Mouse (Mus musculus) limb, embryonic 13.5 days (tissue): ENCODE data around the gene Cltc. TPM values are rescaled to one million over a fixed set of nuclear protein-coding genes. Genes with fewer than 3 reads are reported as not detected.

Source experiments
- ATAC-seq: fragments of 200-750 bp; cut with Nextera tagmentation; 2 replicates; pipeline ENCODE4 v1.8.0; 2017; ENCODE audit warnings: low read depth, moderate number of reproducible peaks, moderate TSS enrichment; ENCODE audit not compliant: low FRiP score
- H3K27ac ChIP-seq: fragments of 300-500 bp; sonication (generic); 2 replicates; pipeline ENCODE4 v1.5.1; 2015; ENCODE audit warnings: inconsistent platforms, mild to moderate bottlenecking, moderate library complexity
- H3K27me3 ChIP-seq: fragments of 300-500 bp; sonication (generic); 2 replicates; pipeline ENCODE4 v1.6.1; 2015; ENCODE audit warnings: mild to moderate bottlenecking, inconsistent platforms
- H3K36me3 ChIP-seq: fragments of 300-500 bp; sonication (generic); 2 replicates; pipeline ENCODE4 v1.6.1; 2015; ENCODE audit warnings: inconsistent platforms, mild to moderate bottlenecking, moderate library complexity
- H3K4me1 ChIP-seq: fragments of 300-500 bp; sonication (generic); 2 replicates; pipeline ENCODE4 v1.6.1; 2015; ENCODE audit warnings: inconsistent platforms
- H3K4me2 ChIP-seq: fragments of 300-500 bp; sonication (generic); replicated peaks from 2 replicates; pipeline ENCODE4 v1.6.1; 2015; ENCODE audit warnings: inconsistent platforms, mild to moderate bottlenecking, moderate library complexity
- H3K4me3 ChIP-seq: fragments of 300-500 bp; sonication (generic); 2 replicates; pipeline ENCODE4 v1.5.1; 2015; ENCODE audit warnings: moderate library complexity, mild to moderate bottlenecking, inconsistent platforms
- H3K9ac ChIP-seq: fragments of 300-500 bp; sonication (generic); 2 replicates; pipeline ENCODE4 v1.6.1; 2015; ENCODE audit warnings: mild to moderate bottlenecking, inconsistent platforms
- H3K9me3 ChIP-seq: fragments of 300-500 bp; sonication (generic); 2 replicates; pipeline ENCODE4 v1.6.1; 2016; ENCODE audit warnings: inconsistent platforms
- WGBS: fragments of 180-500 bp; shearing (Covaris S2); methylation state at CpG from one replicate; pipeline ENCODE4 v1.1.7; 2015; 5-methylcytosine and 5-hydroxymethylcytosine counted together
- polyA plus RNA-seq: library from polyadenylated mRNA; unstranded; fragments of >200 nt; fragmentation: Nextera tagmentation; extraction: Ambion mirVana; gene quantifications from 2 replicates; pipeline ENCODE4 v1.2.1, GENCODE M21; 2015

The Cltc gene
- polyA plus RNA-seq, 1 experiment from 2014 or later: 132 TPM

- ATAC-seq: no peak
- H3K4me2 ChIP-seq: no peak overlapping the region
- no peak overlapping the region for H3K4me3 ChIP-seq
- 68% methylated on average over 8 of the region's 8 CpGs for WGBS
- H3K4me1 ChIP-seq: no peaks in the 10 kb centered on the region
- no peak overlapping the region for H3K9ac ChIP-seq
- H3K27me3 ChIP-seq: no peaks in the 10 kb centered on the region
- H3K9me3 ChIP-seq: no peaks in the 10 kb centered on the region
- peaks cover 23% of the 10 kb centered on the region for H3K36me3 ChIP-seq
- H3K27ac ChIP-seq: no peak overlapping the region
Measured at GRCm38 (mm10) chr11:86737301-86738000, 19.9 kb downstream of the Cltc start.

DNA sequence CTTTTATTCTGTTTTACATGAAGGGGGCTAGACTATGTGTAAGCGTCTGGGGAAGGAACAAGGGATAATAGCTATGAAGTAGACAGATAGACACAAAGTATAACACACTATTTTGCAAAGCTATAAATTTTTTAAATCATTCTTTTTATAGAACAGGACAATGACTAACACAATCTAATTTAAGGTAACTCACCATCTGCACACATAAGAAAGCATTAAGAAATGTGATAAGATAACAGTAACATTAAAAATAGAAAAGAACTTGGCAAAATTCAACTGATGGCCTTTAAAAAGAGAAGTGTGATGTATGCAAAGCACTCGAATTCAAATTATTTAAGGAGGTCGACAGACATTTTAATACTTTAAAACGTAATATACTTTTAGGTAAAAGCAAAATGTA lies 22.4 kb downstream of the Cltc start:
- no peak overlapping the region for H3K27ac ChIP-seq
- H3K4me2 ChIP-seq: no peak overlapping the region
- ATAC-seq: no peak
- no peaks in the 10 kb centered on the region for H3K27me3 ChIP-seq
- H3K9ac ChIP-seq: no peak overlapping the region
- H3K36me3 ChIP-seq: peaks cover 43% of the 10 kb centered on the region
- whole genome bisulfite sequencing: 91% methylated on average over 4 of the region's 4 CpGs
- H3K9me3 ChIP-seq: no peaks in the 10 kb centered on the region
- no peaks in the 10 kb centered on the region for H3K4me1 ChIP-seq
- H3K4me3 ChIP-seq: no peak overlapping the region

DNA sequence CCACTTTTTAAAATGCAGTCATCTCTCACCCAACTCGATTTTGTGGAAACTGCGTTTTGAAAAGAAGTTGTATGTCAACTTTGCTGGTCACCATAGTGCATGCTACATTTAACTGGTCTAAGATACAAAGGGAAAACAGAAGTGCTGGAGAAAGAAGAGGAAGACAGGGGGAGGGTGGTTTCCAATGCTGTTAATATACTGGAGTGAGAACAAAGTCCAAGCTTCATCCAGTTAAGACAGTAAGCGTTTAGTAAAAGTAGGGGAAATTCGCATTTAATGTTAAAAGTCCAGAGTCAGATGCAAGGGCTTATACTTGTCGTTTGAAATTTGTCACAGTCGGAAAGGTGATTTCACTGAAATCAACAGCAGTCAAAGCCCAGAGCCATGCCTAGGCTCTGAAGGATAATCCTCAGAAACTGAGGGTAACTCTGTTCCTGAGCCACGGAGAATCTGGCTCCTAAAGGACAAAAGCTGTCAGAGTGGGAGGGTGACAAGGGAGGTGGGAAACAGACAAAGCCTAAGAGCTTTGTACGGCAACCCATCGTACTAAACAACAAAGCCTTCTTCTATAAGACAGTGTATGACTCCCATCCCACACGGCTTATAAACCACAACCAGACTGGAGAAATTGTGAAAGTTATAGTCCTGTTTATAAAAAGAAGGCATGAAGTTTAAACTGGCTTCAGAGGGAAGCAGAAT lies 23.0 kb downstream of the Cltc start:
- peaks cover 47% of the 10 kb centered on the region for H3K36me3 ChIP-seq
- H3K9ac ChIP-seq: no peak overlapping the region
- H3K27ac ChIP-seq: no peak overlapping the region
- H3K4me1 ChIP-seq: no peaks in the 10 kb centered on the region
- H3K9me3 ChIP-seq: no peaks in the 10 kb centered on the region
- 86% methylated on average over 10 of the region's 10 CpGs for WGBS
- no peaks in the 10 kb centered on the region for H3K27me3 ChIP-seq
- no peak overlapping the region for H3K4me2 ChIP-seq
- ATAC-seq: no peak
- no peak overlapping the region for H3K4me3 ChIP-seq

DNA sequence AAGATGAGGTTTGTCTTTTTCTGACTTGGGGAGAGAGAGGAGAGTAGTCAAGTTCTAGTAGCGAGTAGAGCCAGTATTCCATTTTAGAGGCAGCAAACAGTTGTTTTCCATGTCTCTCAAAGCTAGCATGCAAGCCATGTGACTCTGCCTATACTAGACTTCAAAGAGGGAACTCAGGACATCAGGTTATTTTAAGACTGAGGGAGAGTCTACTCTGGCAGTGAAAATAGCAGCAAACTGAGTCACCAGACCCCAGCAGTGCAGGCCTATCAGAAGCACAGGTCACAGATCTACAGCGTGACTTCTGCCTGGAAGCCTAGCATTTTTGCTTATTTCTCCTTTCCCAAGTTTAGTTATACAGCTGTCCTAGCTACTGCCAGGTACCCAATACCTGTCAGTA lies 25.9 kb downstream of the Cltc start:
- Histone ChIP-seq H3K36me3 (peaks cover 66% of the 10 kb centered on the region), H3K9me3 (no peaks in the 10 kb centered on the region), H3K27ac (no peak overlapping the region), H3K4me3 (no peak overlapping the region), H3K27me3 (no peaks in the 10 kb centered on the region), H3K4me2 (no peak overlapping the region), H3K9ac (no peak overlapping the region), H3K4me1 (no peaks in the 10 kb centered on the region)
- 95% methylated on average over 2 of the region's 2 CpGs for WGBS
- ATAC-seq: no peak

- Histone ChIP-seq H3K9ac (no peak overlapping the region), H3K9me3 (no peaks in the 10 kb centered on the region), H3K36me3 (peaks cover 63% of the 10 kb centered on the region), H3K4me2 (no peak overlapping the region), H3K4me1 (no peaks in the 10 kb centered on the region), H3K4me3 (no peak overlapping the region), H3K27ac (no peak overlapping the region), H3K27me3 (no peaks in the 10 kb centered on the region)
- ATAC-seq: no peak
Measured at GRCm38 (mm10) chr11:86725607-86726006, 31.8 kb downstream of the Cltc start.

GRCm38 (mm10) chr11:86724982-86725381 lies 32.4 kb downstream of the Cltc start:
- Histone ChIP-seq H3K27ac (no peak overlapping the region), H3K9me3 (no peaks in the 10 kb centered on the region), H3K4me1 (no peaks in the 10 kb centered on the region), H3K36me3 (peaks cover 65% of the 10 kb centered on the region), H3K9ac (no peak overlapping the region), H3K27me3 (no peaks in the 10 kb centered on the region), H3K4me3 (no peak overlapping the region), H3K4me2 (no peak overlapping the region)
- 88% methylated on average over 7 of the region's 7 CpGs for WGBS
- no peak for ATAC-seq

DNA sequence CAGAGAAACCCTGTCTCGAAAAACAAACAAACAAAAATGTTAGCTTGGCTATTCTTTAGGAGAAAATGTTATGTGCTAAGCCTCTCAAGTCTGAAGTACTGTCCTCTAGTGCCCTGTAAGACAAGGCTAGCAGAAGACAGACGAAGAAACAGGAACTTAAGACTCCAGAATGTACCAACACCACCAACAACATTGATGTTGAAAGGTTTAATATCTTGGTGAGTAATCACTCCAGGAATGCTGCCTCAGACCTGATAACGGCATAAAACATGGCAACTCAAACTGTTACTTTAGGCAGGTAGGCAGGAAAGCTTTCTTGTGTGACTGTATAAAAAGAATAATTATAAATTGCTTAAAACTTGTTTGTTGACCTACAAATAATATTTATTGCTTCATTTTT lies 33.4 kb downstream of the Cltc start:
- H3K9me3 ChIP-seq: no peaks in the 10 kb centered on the region
- WGBS: 95% methylated on average over 3 of the region's 3 CpGs
- no peaks in the 10 kb centered on the region for H3K4me1 ChIP-seq
- no peaks in the 10 kb centered on the region for H3K27me3 ChIP-seq
- ATAC-seq: no peak
- H3K36me3 ChIP-seq: peaks cover 68% of the 10 kb centered on the region
- H3K9ac ChIP-seq: no peak overlapping the region
- no peak overlapping the region for H3K27ac ChIP-seq
- no peak overlapping the region for H3K4me3 ChIP-seq
- no peak overlapping the region for H3K4me2 ChIP-seq

GRCm38 (mm10) chr11:86719390-86719789 lies 38.0 kb downstream of the Cltc start:
- H3K4me3 ChIP-seq: no peak overlapping the region
- 93% methylated on average over 8 of the region's 8 CpGs for WGBS
- H3K9me3 ChIP-seq: no peaks in the 10 kb centered on the region
- no peaks in the 10 kb centered on the region for H3K4me1 ChIP-seq
- H3K27me3 ChIP-seq: no peaks in the 10 kb centered on the region
- no peak for ATAC-seq
- H3K9ac ChIP-seq: no peak overlapping the region
- H3K36me3 ChIP-seq: peaks cover 69% of the 10 kb centered on the region
- no peak overlapping the region for H3K27ac ChIP-seq
- no peak overlapping the region for H3K4me2 ChIP-seq

GRCm38 (mm10) chr11:86718369-86718768 lies 39.0 kb downstream of the Cltc start:
- Histone ChIP-seq H3K4me1 (no peaks in the 10 kb centered on the region), H3K9me3 (no peaks in the 10 kb centered on the region), H3K4me3 (no peak overlapping the region), H3K4me2 (no peak overlapping the region), H3K9ac (no peak overlapping the region), H3K27me3 (no peaks in the 10 kb centered on the region), H3K36me3 (peaks cover 69% of the 10 kb centered on the region), H3K27ac (no peak overlapping the region)
- no peak for ATAC-seq
- WGBS: 96% methylated on average over 3 of the region's 3 CpGs

DNA sequence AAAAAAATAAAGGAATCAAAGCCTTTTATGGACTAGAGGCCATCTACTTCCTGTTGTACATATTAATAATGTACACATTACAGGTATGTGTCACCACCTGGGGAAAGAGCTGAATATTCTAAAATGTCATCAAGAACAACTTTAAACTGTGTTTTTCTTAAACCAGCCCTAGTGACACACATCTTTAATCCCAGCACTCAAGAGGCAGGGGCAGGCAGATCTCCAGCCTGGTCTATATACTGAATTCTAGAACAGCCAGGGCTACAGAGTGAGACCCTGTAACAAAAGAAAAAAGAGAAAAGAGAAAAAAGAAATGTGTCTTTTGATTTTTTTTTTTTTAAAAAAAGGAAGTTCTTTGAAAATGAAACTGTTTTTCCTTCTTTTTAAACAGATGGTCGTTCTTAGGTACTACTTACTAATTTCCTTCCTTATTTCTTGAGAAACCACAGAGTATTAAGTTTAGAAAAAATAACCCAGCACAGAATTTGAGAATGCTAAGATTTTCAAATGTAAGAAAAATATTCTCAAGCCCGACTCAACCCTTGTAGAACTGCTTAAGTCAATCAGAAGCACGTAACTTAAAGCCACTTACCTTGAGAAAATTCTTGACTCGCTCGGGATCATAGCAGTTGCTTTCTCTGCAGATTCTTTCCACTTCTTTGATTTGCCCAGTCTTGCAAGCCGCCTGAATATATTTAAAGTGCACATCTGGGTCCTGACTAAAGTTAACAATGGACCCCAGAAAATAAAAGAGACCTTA lies 39.9 kb downstream of the Cltc start:
- no peaks in the 10 kb centered on the region for H3K9me3 ChIP-seq
- H3K9ac ChIP-seq: no peak overlapping the region

DNA sequence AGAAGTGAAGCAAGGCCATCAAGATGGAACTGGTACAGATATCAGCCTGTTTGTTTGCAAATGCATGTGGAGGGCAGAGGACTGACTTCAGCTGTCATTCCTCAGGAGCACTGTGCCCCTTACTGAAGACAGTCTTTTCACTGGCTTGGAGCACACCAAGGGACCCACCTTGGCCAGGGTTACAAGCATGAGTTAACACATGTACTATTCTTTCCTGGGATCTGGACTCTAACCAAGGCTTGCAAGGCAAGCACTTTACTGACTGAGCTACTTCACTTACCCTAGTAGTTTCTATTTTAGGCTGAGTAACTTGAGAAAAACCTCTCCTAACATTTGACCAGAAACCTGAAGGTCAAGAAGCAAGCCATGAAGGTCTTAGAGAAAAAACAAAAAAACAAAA lies 42.8 kb downstream of the Cltc start:
- Histone ChIP-seq H3K4me2 (no peak overlapping the region), H3K9me3 (no peaks in the 10 kb centered on the region), H3K4me1 (no peaks in the 10 kb centered on the region), H3K27me3 (no peaks in the 10 kb centered on the region), H3K4me3 (no peak overlapping the region), H3K36me3 (peaks cover 76% of the 10 kb centered on the region), H3K9ac (no peak overlapping the region), H3K27ac (no peak overlapping the region)
- ATAC-seq: no peak

More for the DNA sequence above, 39.9 kb downstream of the Cltc start:
- Histone ChIP-seq H3K27me3 (no peaks in the 10 kb centered on the region), H3K4me3 (no peak overlapping the region), H3K4me2 (no peak overlapping the region), H3K27ac (no peak overlapping the region), H3K36me3 (peaks cover 68% of the 10 kb centered on the region), H3K4me1 (no peaks in the 10 kb centered on the region)
- 89% methylated on average over 6 of the region's 6 CpGs for WGBS
- ATAC-seq: no peak

GRCm38 (mm10) chr11:86701151-86701550 lies 56.2 kb downstream of the Cltc start:
- no peaks in the 10 kb centered on the region for H3K4me1 ChIP-seq
- H3K4me2 ChIP-seq: no peak overlapping the region
- H3K36me3 ChIP-seq: peaks cover 93% of the 10 kb centered on the region
- no peaks in the 10 kb centered on the region for H3K9me3 ChIP-seq
- no peak overlapping the region for H3K9ac ChIP-seq
- WGBS: 88% methylated on average over 4 of the region's 4 CpGs
- no peak overlapping the region for H3K4me3 ChIP-seq
- H3K27me3 ChIP-seq: no peaks in the 10 kb centered on the region
- ATAC-seq: no peak
- H3K27ac ChIP-seq: no peak overlapping the region
